Mouse (Mus musculus): Measurements from ENCODE around the gene Gm10134. TPM values are rescaled to one million over a fixed set of nuclear protein-coding genes. Genes with fewer than 3 reads are reported as not detected.

Gm10134 gene
- polyA plus RNA-seq, 1 experiment, result not detected

DNA sequence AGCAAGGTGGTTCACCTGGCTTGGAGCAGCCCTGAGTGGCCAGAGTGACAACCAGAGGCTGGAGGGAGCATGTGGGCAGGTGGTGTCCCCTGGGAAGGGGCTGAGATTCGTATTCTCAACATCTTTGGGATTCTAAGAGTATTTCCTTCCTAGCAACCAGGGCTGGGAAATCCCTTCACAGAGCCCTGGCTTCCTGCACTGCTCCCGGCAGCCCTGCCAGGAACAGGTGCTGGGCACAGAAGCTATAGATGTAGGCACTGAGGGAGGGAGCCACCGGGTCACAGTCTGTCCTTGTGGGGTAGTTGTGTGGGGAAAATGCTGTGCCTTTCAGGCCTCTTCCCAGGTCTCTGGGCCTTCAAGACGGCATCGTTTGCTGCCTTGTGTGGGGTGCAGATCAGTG, 14.7 kb downstream of the Gm10134 start:
- Histone ChIP-seq H3ac (ENCODE audit: control insufficient read depth, insufficient read length, low read depth) (no peak overlapping the region), H3K27me3 (ENCODE audit: control insufficient read depth, insufficient read depth, insufficient read length) (no peaks in the 10 kb centered on the region)
- no peak for TF ChIP-seq MYOD1 (IDR thresholded peaks at IDR 0.05; ENCODE audit: control insufficient read depth, insufficient read length, low read depth)
- no peak for TF ChIP-seq MAX (IDR thresholded peaks at IDR 0.05)
- no peak for TF ChIP-seq CTCF (IDR thresholded peaks at IDR 0.05; ENCODE audit: control insufficient read depth, insufficient read depth, insufficient read length)
- TF ChIP-seq USF1 (IDR thresholded peaks at IDR 0.05; ENCODE audit: low read depth), result no peak
- no peak for TF ChIP-seq MYOG (IDR thresholded peaks at IDR 0.05; ENCODE audit: control insufficient read depth, extremely low read depth, insufficient read length)
- TF ChIP-seq FOSL1 (IDR thresholded peaks at IDR 0.05; ENCODE audit: insufficient read depth, low read length, poor library complexity, severe bottlenecking), result no peak
- TF ChIP-seq CEBPB (IDR thresholded peaks at IDR 0.05; ENCODE audit: low read depth), result no peak

DNA sequence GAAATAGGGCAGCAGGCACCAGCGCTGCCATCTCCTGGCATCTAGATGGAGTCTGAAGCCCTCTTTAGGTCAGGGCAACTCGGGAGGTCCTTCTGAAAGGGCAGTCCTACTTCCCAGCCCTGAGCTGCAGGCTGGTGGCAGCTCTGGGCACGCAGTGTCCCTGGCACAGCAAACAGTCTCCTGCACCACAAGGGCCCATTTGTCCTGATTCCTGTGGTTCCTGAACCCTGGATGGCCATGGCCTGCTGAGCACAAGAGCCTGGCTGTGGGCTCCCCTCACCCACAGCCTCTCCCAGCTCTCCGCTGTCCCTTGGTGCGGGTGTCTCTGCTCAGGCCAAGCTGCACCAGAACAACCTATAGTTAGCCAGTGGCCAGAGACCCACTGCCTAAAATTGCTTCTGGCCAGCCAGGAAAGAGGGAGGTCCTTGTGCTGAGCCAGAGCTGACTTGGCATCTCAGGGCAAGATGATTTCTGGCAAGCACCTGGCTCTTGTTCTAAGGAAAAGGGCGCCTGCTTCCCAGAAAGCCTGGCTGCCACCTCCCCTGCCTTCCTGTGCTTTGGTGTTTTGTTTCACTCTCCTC, 15.8 kb downstream of the Gm10134 start:
- TF ChIP-seq MAX (IDR thresholded peaks at IDR 0.05), result no peak
- no peak for TF ChIP-seq CEBPB (IDR thresholded peaks at IDR 0.05; ENCODE audit: low read depth)
- no peak for TF ChIP-seq USF1 (IDR thresholded peaks at IDR 0.05; ENCODE audit: low read depth)
- TF ChIP-seq MYOD1 (IDR thresholded peaks at IDR 0.05; ENCODE audit: control insufficient read depth, insufficient read length, low read depth), result no peak
- no peak for TF ChIP-seq FOSL1 (IDR thresholded peaks at IDR 0.05; ENCODE audit: insufficient read depth, low read length, poor library complexity, severe bottlenecking)
- no peak for TF ChIP-seq MYOG (IDR thresholded peaks at IDR 0.05; ENCODE audit: control insufficient read depth, extremely low read depth, insufficient read length)
- TF ChIP-seq CTCF (IDR thresholded peaks at IDR 0.05; ENCODE audit: control insufficient read depth, insufficient read depth, insufficient read length), result no peak
- H3K79me3 ChIP-seq (ENCODE audit: low read depth), result no peaks in the 10 kb centered on the region
- no peaks in the 10 kb centered on the region for H3K79me2 ChIP-seq (ENCODE audit: control insufficient read depth, insufficient read depth)
- no peak overlapping the region for H3K4me3 ChIP-seq (ENCODE audit: insufficient read depth, poor library complexity, severe bottlenecking)
- no peaks in the 10 kb centered on the region for H3K27me3 ChIP-seq (ENCODE audit: control insufficient read depth, insufficient read depth, insufficient read length)
- no peaks in the 10 kb centered on the region for H3K36me3 ChIP-seq (ENCODE audit: control insufficient read depth, insufficient read depth)
- no peak overlapping the region for H3ac ChIP-seq (ENCODE audit: control insufficient read depth, insufficient read length, low read depth)

More for the DNA sequence above, 14.7 kb downstream of the Gm10134 start:
- Histone ChIP-seq H3K4me3 (ENCODE audit: insufficient read depth, poor library complexity, severe bottlenecking) (no peak overlapping the region), H3K79me2 (ENCODE audit: control insufficient read depth, insufficient read depth) (no peaks in the 10 kb centered on the region), H3K79me3 (ENCODE audit: low read depth) (no peaks in the 10 kb centered on the region), H3K36me3 (ENCODE audit: control insufficient read depth, insufficient read depth) (no peaks in the 10 kb centered on the region)

DNA sequence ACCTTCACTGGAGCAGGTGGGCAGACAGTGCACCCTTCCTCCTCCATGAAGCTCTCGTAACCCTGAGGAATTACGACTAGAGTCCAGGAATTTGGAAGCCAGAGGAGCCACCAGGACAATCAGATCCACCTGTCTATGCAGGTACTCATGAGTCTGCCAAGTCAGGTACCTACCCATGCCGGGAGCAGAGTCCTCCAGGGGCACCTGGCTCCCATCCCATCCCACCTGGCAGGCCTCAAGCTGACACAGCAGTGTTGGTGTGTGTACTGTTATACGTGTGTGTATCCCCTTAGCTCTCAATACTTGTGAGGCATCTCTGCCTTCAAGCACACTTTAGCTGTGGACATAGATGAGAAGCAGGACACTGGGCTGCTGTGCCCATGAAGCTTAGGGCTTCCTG, 16.3 kb downstream of the Gm10134 start:
- H3K4me3 ChIP-seq (ENCODE audit: insufficient read depth, poor library complexity, severe bottlenecking), result no peak overlapping the region
- H3ac ChIP-seq (ENCODE audit: control insufficient read depth, insufficient read length, low read depth), result no peak overlapping the region
- H3K27me3 ChIP-seq (ENCODE audit: control insufficient read depth, insufficient read depth, insufficient read length), result no peaks in the 10 kb centered on the region
- TF ChIP-seq CEBPB (IDR thresholded peaks at IDR 0.05; ENCODE audit: low read depth), result no peak
- TF ChIP-seq MYOG (IDR thresholded peaks at IDR 0.05; ENCODE audit: control insufficient read depth, extremely low read depth, insufficient read length), result no peak
- H3K79me2 ChIP-seq (ENCODE audit: control insufficient read depth, insufficient read depth), result no peaks in the 10 kb centered on the region
- no peaks in the 10 kb centered on the region for H3K36me3 ChIP-seq (ENCODE audit: control insufficient read depth, insufficient read depth)
- H3K79me3 ChIP-seq (ENCODE audit: low read depth), result no peaks in the 10 kb centered on the region

DNA sequence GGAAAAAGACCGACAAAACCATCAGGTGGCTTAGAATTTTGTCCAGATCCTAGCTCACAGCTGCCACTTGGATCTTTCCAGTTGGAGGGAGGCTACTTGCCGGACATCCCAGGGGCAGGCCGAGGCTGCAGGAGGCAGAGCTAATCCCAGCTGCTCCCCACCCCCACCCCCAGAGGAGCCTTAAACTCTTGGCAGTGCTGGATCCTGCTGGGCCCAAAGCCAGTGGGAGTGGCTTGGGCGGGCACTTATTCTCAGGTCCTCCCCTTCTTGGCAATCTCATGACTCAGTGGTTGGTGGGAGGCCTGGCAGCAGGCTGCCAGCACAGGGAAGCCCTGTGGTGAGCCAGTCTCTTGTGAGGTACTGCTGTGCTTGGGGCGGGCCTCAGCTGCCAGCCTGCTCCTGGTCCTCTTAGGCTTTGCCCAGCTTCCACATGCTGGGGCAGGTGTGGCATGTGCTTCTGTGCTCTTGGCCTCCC, 17.8 kb downstream of the Gm10134 start:
- Histone ChIP-seq H3K79me2 (ENCODE audit: control insufficient read depth, insufficient read depth) (no peaks in the 10 kb centered on the region), H3K27me3 (ENCODE audit: control insufficient read depth, insufficient read depth, insufficient read length) (no peaks in the 10 kb centered on the region), H3ac (ENCODE audit: control insufficient read depth, insufficient read length, low read depth) (no peak overlapping the region), H3K4me3 (ENCODE audit: insufficient read depth, poor library complexity, severe bottlenecking) (no peak overlapping the region), H3K36me3 (ENCODE audit: control insufficient read depth, insufficient read depth) (no peaks in the 10 kb centered on the region), H3K79me3 (ENCODE audit: low read depth) (no peaks in the 10 kb centered on the region)
- TF ChIP-seq MYOD1 (IDR thresholded peaks at IDR 0.05; ENCODE audit: control insufficient read depth, insufficient read length, low read depth), result peak; percentile 41
- TF ChIP-seq CTCF (IDR thresholded peaks at IDR 0.05; ENCODE audit: control insufficient read depth, insufficient read depth, insufficient read length), result no peak
- peak; percentile 78 for TF ChIP-seq MAX (IDR thresholded peaks at IDR 0.05)
- no peak for TF ChIP-seq FOSL1 (IDR thresholded peaks at IDR 0.05; ENCODE audit: insufficient read depth, low read length, poor library complexity, severe bottlenecking)
- no peak for TF ChIP-seq USF1 (IDR thresholded peaks at IDR 0.05; ENCODE audit: low read depth)

DNA sequence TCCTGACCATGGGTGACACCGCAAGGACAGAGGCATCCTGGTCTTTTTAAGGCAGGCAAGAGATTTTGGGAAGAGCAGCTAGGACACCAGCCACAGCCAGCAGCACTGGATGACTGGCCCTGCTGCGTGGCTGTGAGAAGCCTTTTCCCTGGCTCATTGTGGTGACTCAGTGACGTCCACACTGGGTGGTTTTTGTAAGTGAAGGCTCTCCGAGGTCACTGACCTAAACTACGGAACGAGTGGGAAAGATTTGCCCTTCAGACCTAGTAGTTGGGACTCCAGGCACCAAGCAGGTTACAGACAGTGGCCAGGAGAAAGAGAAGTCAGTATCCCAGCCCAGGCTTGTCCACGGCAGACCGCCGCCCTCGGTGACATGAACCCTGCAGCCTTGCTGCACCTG, 18.5 kb downstream of the Gm10134 start:
- H3K4me3 ChIP-seq (ENCODE audit: insufficient read depth, poor library complexity, severe bottlenecking), result no peak overlapping the region
- no peaks in the 10 kb centered on the region for H3K79me3 ChIP-seq (ENCODE audit: low read depth)
- no peaks in the 10 kb centered on the region for H3K36me3 ChIP-seq (ENCODE audit: control insufficient read depth, insufficient read depth)
- H3ac ChIP-seq (ENCODE audit: control insufficient read depth, insufficient read length, low read depth), result peak overlapping the region; percentile 28
- TF ChIP-seq MYOD1 (IDR thresholded peaks at IDR 0.05; ENCODE audit: control insufficient read depth, insufficient read length, low read depth), result no peak
- TF ChIP-seq CTCF (IDR thresholded peaks at IDR 0.05; ENCODE audit: control insufficient read depth, insufficient read depth, insufficient read length), result no peak
- no peak for TF ChIP-seq MYOG (IDR thresholded peaks at IDR 0.05; ENCODE audit: control insufficient read depth, extremely low read depth, insufficient read length)
- TF ChIP-seq USF1 (IDR thresholded peaks at IDR 0.05; ENCODE audit: low read depth), result no peak
- TF ChIP-seq FOSL1 (IDR thresholded peaks at IDR 0.05; ENCODE audit: insufficient read depth, low read length, poor library complexity, severe bottlenecking), result no peak
- no peak for TF ChIP-seq CEBPB (IDR thresholded peaks at IDR 0.05; ENCODE audit: low read depth)
- no peak for TF ChIP-seq MAX (IDR thresholded peaks at IDR 0.05)
- no peaks in the 10 kb centered on the region for H3K79me2 ChIP-seq (ENCODE audit: control insufficient read depth, insufficient read depth)
- no peaks in the 10 kb centered on the region for H3K27me3 ChIP-seq (ENCODE audit: control insufficient read depth, insufficient read depth, insufficient read length)

Data from C2C12 (cell line).